Mouse (Mus musculus): ENCODE results near the gene Krt81. TPM values are rescaled to one million over a fixed set of nuclear protein-coding genes. Genes with fewer than 3 reads are reported as not detected.

The Krt81 gene
- polyA plus RNA-seq (2016; fragmentation: Nextera tagmentation; extraction: Ambion mirVana), result not detected in 2 replicates

- no peak within 1 kb of the TSS for H3K27ac ChIP-seq
- DNase-seq (ENCODE audit: low spot score), result no peak
- H3K4me1 ChIP-seq, result 0 out of 2 replicates have a peak, but pooled peaks cover 4% of the 10 kb centered on the region
- H3K27me3 ChIP-seq (ENCODE audit: low read depth, poor library complexity, severe bottlenecking), result no peaks in the 10 kb centered on the region
- H3K9me3 ChIP-seq (replicated peaks), result no peaks in the 10 kb centered on the region
- H3K4me3 ChIP-seq, result no peak within 1 kb of the TSS
- 86% methylated on average over 13 of the region's 13 CpGs for WGBS
- H3K36me3 ChIP-seq, result no peaks in the 10 kb centered on the region
Observed at GRCm38 (mm10) chr15:101463651-101464050, at the start of gene Krt81. Gene Krt81 (minus strand): TSS chr15:101463751.

- no peaks in the 10 kb centered on the region for H3K27me3 ChIP-seq (ENCODE audit: low read depth, poor library complexity, severe bottlenecking)
- DNase-seq (ENCODE audit: low spot score), result no peak
- no peak overlapping the region for H3K27ac ChIP-seq
- no peaks in the 10 kb centered on the region for H3K36me3 ChIP-seq
- 81% methylated on average over 9 of the region's 9 CpGs for WGBS
- peaks cover 5% of the 10 kb centered on the region; the same call in 1 of the 2 replicates for H3K4me1 ChIP-seq
- no peaks in the 10 kb centered on the region for H3K9me3 ChIP-seq (replicated peaks)
- no peak overlapping the region for H3K4me3 ChIP-seq
Observed at GRCm38 (mm10) chr15:101508247-101508646, 44.7 kb upstream of the Krt81 start.

- WGBS, result 58% methylated on average over 14 of the region's 14 CpGs
- no peaks in the 10 kb centered on the region for H3K36me3 ChIP-seq
- H3K9me3 ChIP-seq (replicated peaks), result no peaks in the 10 kb centered on the region
- DNase-seq (ENCODE audit: low spot score), result no peak
- peaks cover 5% of the 10 kb centered on the region; the same call in 1 of the 2 replicates for H3K4me1 ChIP-seq
- H3K27me3 ChIP-seq (ENCODE audit: low read depth, poor library complexity, severe bottlenecking), result no peaks in the 10 kb centered on the region
- no peak overlapping the region for H3K4me3 ChIP-seq
- no peak overlapping the region for H3K27ac ChIP-seq
Observed at GRCm38 (mm10) chr15:101506896-101507758, 43.6 kb upstream of the Krt81 start.

GRCm38 (mm10) chr15:101497181-101497580 is 33.6 kb upstream of the Krt81 start:
- Histone ChIP-seq H3K4me1 (peaks cover 12% of the 10 kb centered on the region), H3K27ac (no peak overlapping the region), H3K9me3 (replicated peaks) (no peaks in the 10 kb centered on the region), H3K27me3 (ENCODE audit: low read depth, poor library complexity, severe bottlenecking) (no peaks in the 10 kb centered on the region), H3K36me3 (no peaks in the 10 kb centered on the region), H3K4me3 (no peak overlapping the region)
- DNase-seq (ENCODE audit: low spot score), result no peak
- WGBS, result 74% methylated on average over 2 of the region's 2 CpGs

GRCm38 (mm10) chr15:101495266-101495665 is 31.7 kb upstream of the Krt81 start:
- Histone ChIP-seq H3K36me3 (no peaks in the 10 kb centered on the region), H3K4me3 (no peak overlapping the region), H3K27ac (no peak overlapping the region), H3K4me1 (peaks cover 12% of the 10 kb centered on the region), H3K9me3 (replicated peaks) (no peaks in the 10 kb centered on the region), H3K27me3 (ENCODE audit: low read depth, poor library complexity, severe bottlenecking) (no peaks in the 10 kb centered on the region)
- no peak for DNase-seq (ENCODE audit: low spot score)
- 83% methylated on average over 8 of the region's 8 CpGs for WGBS

- WGBS, result 56% methylated on average over 1 of the region's 1 CpGs
- H3K27ac ChIP-seq, result no peak overlapping the region
- peaks cover 12% of the 10 kb centered on the region for H3K4me1 ChIP-seq
- H3K36me3 ChIP-seq, result no peaks in the 10 kb centered on the region
- no peaks in the 10 kb centered on the region for H3K27me3 ChIP-seq (ENCODE audit: low read depth, poor library complexity, severe bottlenecking)
- H3K4me3 ChIP-seq, result no peak overlapping the region
- no peak for DNase-seq (ENCODE audit: low spot score)
- no peaks in the 10 kb centered on the region for H3K9me3 ChIP-seq (replicated peaks)
Observed at GRCm38 (mm10) chr15:101494203-101494602, 30.7 kb upstream of the Krt81 start.

GRCm38 (mm10) chr15:101493713-101494112 is 30.2 kb upstream of the Krt81 start:
- Histone ChIP-seq H3K4me3 (no peak overlapping the region), H3K9me3 (replicated peaks) (no peaks in the 10 kb centered on the region), H3K27me3 (ENCODE audit: low read depth, poor library complexity, severe bottlenecking) (no peaks in the 10 kb centered on the region), H3K4me1 (peaks cover 12% of the 10 kb centered on the region), H3K27ac (no peak overlapping the region; the same call in 1 of the 2 replicates), H3K36me3 (no peaks in the 10 kb centered on the region)
- DNase-seq (ENCODE audit: low spot score), result no peak
- 87% methylated on average over 6 of the region's 6 CpGs for WGBS

GRCm38 (mm10) chr15:101492718-101493117 is 29.2 kb upstream of the Krt81 start:
- Histone ChIP-seq H3K4me3 (no peak overlapping the region), H3K9me3 (replicated peaks) (no peaks in the 10 kb centered on the region), H3K27ac (no peak overlapping the region), H3K36me3 (no peaks in the 10 kb centered on the region), H3K27me3 (ENCODE audit: low read depth, poor library complexity, severe bottlenecking) (no peaks in the 10 kb centered on the region), H3K4me1 (peaks cover 12% of the 10 kb centered on the region)
- 58% methylated on average over 8 of the region's 8 CpGs for WGBS
- DNase-seq (ENCODE audit: low spot score), result no peak

GRCm38 (mm10) chr15:101491431-101491830 is 27.9 kb upstream of the Krt81 start, which contains the start of gene Krt83:
Gene Krt83 (minus strand): TSS chr15:101491512.
- Histone ChIP-seq H3K4me1 (peaks cover 12% of the 10 kb centered on the region), H3K36me3 (no peaks in the 10 kb centered on the region), H3K9me3 (replicated peaks) (no peaks in the 10 kb centered on the region), H3K27me3 (ENCODE audit: low read depth, poor library complexity, severe bottlenecking) (no peaks in the 10 kb centered on the region), H3K4me3 (no peak within 1 kb of the TSS), H3K27ac (no peak within 1 kb of the TSS)
- no peak for DNase-seq (ENCODE audit: low spot score)
- 60% methylated on average over 6 of the region's 6 CpGs for WGBS

- no peak overlapping the region for H3K4me3 ChIP-seq
- no peak overlapping the region for H3K27ac ChIP-seq
- H3K36me3 ChIP-seq, result no peaks in the 10 kb centered on the region
- no peaks in the 10 kb centered on the region for H3K9me3 ChIP-seq (replicated peaks)
- no peak for DNase-seq (ENCODE audit: low spot score)
- 80% methylated on average over 11 of the region's 11 CpGs for WGBS
- H3K4me1 ChIP-seq, result peaks cover 7% of the 10 kb centered on the region; the same call in 1 of the 2 replicates
- H3K27me3 ChIP-seq (ENCODE audit: low read depth, poor library complexity, severe bottlenecking), result no peaks in the 10 kb centered on the region
Observed at GRCm38 (mm10) chr15:101485911-101486635, 22.5 kb upstream of the Krt81 start.

GRCm38 (mm10) chr15:101484939-101485338 is 21.4 kb upstream of the Krt81 start:
- Histone ChIP-seq H3K9me3 (replicated peaks) (no peaks in the 10 kb centered on the region), H3K36me3 (no peaks in the 10 kb centered on the region), H3K4me1 (peaks cover 7% of the 10 kb centered on the region; the same call in 1 of the 2 replicates), H3K4me3 (no peak overlapping the region), H3K27me3 (ENCODE audit: low read depth, poor library complexity, severe bottlenecking) (peaks cover 5% of the 10 kb centered on the region; the same call in 1 of the 2 replicates), H3K27ac (no peak overlapping the region)
- 67% methylated on average over 1 of the region's 1 CpGs for WGBS
- no peak for DNase-seq (ENCODE audit: low spot score)

- Histone ChIP-seq H3K27me3 (ENCODE audit: low read depth, poor library complexity, severe bottlenecking) (peaks cover 17% of the 10 kb centered on the region), H3K36me3 (no peaks in the 10 kb centered on the region), H3K4me3 (no peak overlapping the region), H3K9me3 (replicated peaks) (no peaks in the 10 kb centered on the region), H3K4me1 (peaks cover 17% of the 10 kb centered on the region), H3K27ac (no peak overlapping the region)
- DNase-seq (ENCODE audit: low spot score), result no peak
- WGBS, result 85% methylated on average over 1 of the region's 1 CpGs
Observed at GRCm38 (mm10) chr15:101483646-101484045, 20.1 kb upstream of the Krt81 start.

- Histone ChIP-seq H3K27ac (no peak overlapping the region), H3K4me3 (no peak overlapping the region), H3K4me1 (peaks cover 17% of the 10 kb centered on the region), H3K36me3 (no peaks in the 10 kb centered on the region), H3K27me3 (ENCODE audit: low read depth, poor library complexity, severe bottlenecking) (peaks cover 30% of the 10 kb centered on the region), H3K9me3 (replicated peaks) (no peaks in the 10 kb centered on the region)
- DNase-seq (ENCODE audit: low spot score), result no peak
- WGBS, result 48% methylated on average over 4 of the region's 4 CpGs
Observed at GRCm38 (mm10) chr15:101482056-101482455, 18.5 kb upstream of the Krt81 start.
